Mouse (Mus musculus) G1E (cell line): ENCODE results near the gene Chmp4b. TPM values are rescaled to one million over a fixed set of nuclear protein-coding genes. Genes with fewer than 3 reads are reported as not detected.

Experiments
- ATAC-seq: 2 replicates; pipeline ENCODE4 v1.8.0; 2016; ENCODE audit warnings: mild to moderate bottlenecking; ENCODE audit not compliant: insufficient number of reproducible peaks, poor library complexity, low FRiP score, severe bottlenecking; ENCODE audit errors: extremely low read depth
- DNase-seq: peaks from one replicate; pipeline ENCODE4 v3.0.0; 2012; ENCODE audit warnings: low spot score
- H3K27me3 ChIP-seq: 2 replicates; pipeline ENCODE4 v1.6.1; 2012; ENCODE audit warnings: mild to moderate bottlenecking, low read length, inconsistent platforms; ENCODE audit not compliant: insufficient read depth
- H3K36me3 ChIP-seq: replicated peaks from 2 replicates; pipeline ENCODE3; 2012; ENCODE audit warnings: mild to moderate bottlenecking, inconsistent platforms
- H3K4me1 ChIP-seq: 2 replicates; pipeline ENCODE4 v1.6.1; 2012; ENCODE audit warnings: low read depth, low read length, inconsistent platforms, mixed read lengths; ENCODE audit not compliant: insufficient read depth
- H3K4me3 ChIP-seq: 2 replicates; pipeline ENCODE4 v1.5.1; 2012; ENCODE audit warnings: low read depth, mild to moderate bottlenecking, inconsistent platforms, low read length, moderate library complexity, mixed read lengths
- H3K9me3 ChIP-seq: replicated peaks from 2 replicates; pipeline ENCODE4 v1.6.1; 2012; ENCODE audit warnings: inconsistent platforms
- CTCF ChIP-seq: IDR thresholded peaks from 2 replicates; pipeline ENCODE4 v1.5.1; 2012; ENCODE audit warnings: low read depth, low read length, inconsistent platforms, mixed read lengths
- GATA1 ChIP-seq: IDR thresholded peaks from 2 replicates; pipeline ENCODE4 v1.6.1; 2012; ENCODE audit warnings: borderline replicate concordance, low read length, inconsistent platforms, mixed read lengths
- GATA2 ChIP-seq: IDR thresholded peaks from 2 replicates; pipeline ENCODE4 v1.6.1; 2012; ENCODE audit warnings: low read depth, low read length, inconsistent platforms, borderline replicate concordance
- POLR2AphosphoS5 ChIP-seq: IDR thresholded peaks from 2 replicates; pipeline ENCODE4 v1.6.1; 2012; ENCODE audit warnings: low read depth, low read length, inconsistent platforms; ENCODE audit not compliant: insufficient replicate concordance
- TAL1 ChIP-seq: conservative IDR thresholded peaks from 2 replicates; pipeline ENCODE4 v1.6.1; 2012; ENCODE audit warnings: low read depth, low read length, inconsistent platforms, mixed read lengths
- polyA plus RNA-seq: library from polyadenylated mRNA; stranded (reverse); fragments of >175 nt; gene quantifications from 2 replicates; pipeline ENCODE4 v1.2.3, GENCODE M21; 2012
- total RNA-seq, 2 experiments: library from RNA; stranded (forward) in 1 of 2; stranded (reverse) in 1 of 2; fragments of 200-1000 nt in 1 of 2; fragments of >200 nt in 1 of 2; fragmentation: Nextera tagmentation in 1 of 2; gene quantifications; 2 replicates each; pipeline ENCODE4 v1.2.3; 2014 to 2017

Gene Chmp4b
- total and polyA plus RNA-seq, 3 experiments = 57.9 to 110 (median 99.8) TPM

- ATAC-seq = no peak
- H3K4me3 ChIP-seq = no peak overlapping the region
- no peak for TF ChIP-seq TAL1
- peaks cover 79% of the 10 kb centered on the region for H3K36me3 ChIP-seq
- no peak for DNase-seq
- H3K9me3 ChIP-seq = no peaks in the 10 kb centered on the region
- H3K4me1 ChIP-seq = peaks cover 26% of the 10 kb centered on the region
- no peaks in the 10 kb centered on the region for H3K27me3 ChIP-seq
Observed at GRCm38 (mm10) chr2:154630531-154630930, 21.0 kb upstream of the Chmp4b start.

- ATAC-seq (no peak), DNase-seq (no peak)
- peaks cover 26% of the 10 kb centered on the region for H3K4me1 ChIP-seq
- H3K27me3 ChIP-seq = no peaks in the 10 kb centered on the region
- no peak for TF ChIP-seq GATA2
- no peak for TF ChIP-seq TAL1
- no peak for TF ChIP-seq POLR2AphosphoS5
- no peak for TF ChIP-seq GATA1
- no peak for TF ChIP-seq CTCF
- no peaks in the 10 kb centered on the region for H3K9me3 ChIP-seq
- H3K4me3 ChIP-seq = peak overlapping the region; percentile 17; the same call in 1 of the 2 replicates
- H3K36me3 ChIP-seq = peaks cover 74% of the 10 kb centered on the region
Observed at GRCm38 (mm10) chr2:154632203-154632780, 19.2 kb upstream of the Chmp4b start.

DNA sequence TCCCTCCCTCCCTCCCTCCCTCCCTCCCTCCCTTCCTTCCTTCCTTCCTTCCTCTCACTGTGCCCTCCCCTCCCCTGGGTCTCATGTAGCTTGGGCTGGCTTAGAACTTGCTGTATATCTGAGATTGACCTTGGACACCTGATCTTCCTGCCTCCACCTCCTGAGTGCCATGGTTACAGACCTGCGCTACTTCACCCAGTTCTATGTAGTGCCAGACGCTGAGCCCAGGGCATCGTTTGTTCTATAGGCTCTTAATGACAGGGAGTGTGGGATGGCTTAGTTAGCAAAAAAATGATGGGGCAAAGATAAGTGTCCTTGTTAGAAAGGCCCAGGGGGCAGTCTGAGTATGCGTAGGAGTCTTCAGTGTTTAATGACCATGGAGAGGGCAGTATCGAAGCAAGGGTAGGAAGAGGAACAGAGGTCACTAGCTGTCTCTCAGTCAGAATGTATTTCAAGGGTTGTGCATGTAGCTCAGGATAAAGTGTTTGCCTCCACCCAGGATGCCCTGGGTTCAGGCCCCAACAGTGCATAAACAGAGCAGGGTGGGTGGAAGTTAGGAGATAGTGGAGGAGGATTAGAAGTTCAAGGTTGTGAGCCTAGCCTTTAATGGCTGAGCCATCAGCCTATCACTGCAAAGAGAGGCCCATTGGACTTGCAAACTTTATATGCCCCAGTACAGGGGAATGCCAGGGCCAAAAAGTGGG is 18.3 kb upstream of the Chmp4b start:
- Histone ChIP-seq H3K36me3 (peaks cover 76% of the 10 kb centered on the region), H3K4me1 (peaks cover 26% of the 10 kb centered on the region), H3K27me3 (no peaks in the 10 kb centered on the region), H3K9me3 (peaks cover 4% of the 10 kb centered on the region), H3K4me3 (no peak overlapping the region)
- no peak for DNase-seq
- no peak for ATAC-seq
- TF ChIP-seq GATA1 (no peak), CTCF (no peak), TAL1 (no peak), POLR2AphosphoS5 (no peak), GATA2 (no peak)

GRCm38 (mm10) chr2:154633876-154634644 is 17.4 kb upstream of the Chmp4b start:
- ATAC-seq = no peak
- peaks cover 75% of the 10 kb centered on the region for H3K36me3 ChIP-seq
- H3K4me3 ChIP-seq = peak overlapping the region; percentile 6; the same call in 1 of the 2 replicates

GRCm38 (mm10) chr2:154635826-154636225 is 15.7 kb upstream of the Chmp4b start:
- Histone ChIP-seq H3K4me3 (no peak overlapping the region), H3K4me1 (peaks cover 26% of the 10 kb centered on the region), H3K27me3 (no peaks in the 10 kb centered on the region), H3K36me3 (peaks cover 73% of the 10 kb centered on the region), H3K9me3 (peaks cover 9% of the 10 kb centered on the region)
- TF ChIP-seq GATA1 (no peak), CTCF (no peak)
- ATAC-seq (no peak), DNase-seq (no peak)

More at GRCm38 (mm10) chr2:154633876-154634644, 17.4 kb upstream of the Chmp4b start:
- TF ChIP-seq GATA2 (no peak), CTCF (no peak), POLR2AphosphoS5 (no peak), TAL1 (no peak), GATA1 (no peak)
- Histone ChIP-seq H3K27me3 (no peaks in the 10 kb centered on the region), H3K9me3 (peaks cover 9% of the 10 kb centered on the region), H3K4me1 (peaks cover 26% of the 10 kb centered on the region)
- DNase-seq = no peak

DNA sequence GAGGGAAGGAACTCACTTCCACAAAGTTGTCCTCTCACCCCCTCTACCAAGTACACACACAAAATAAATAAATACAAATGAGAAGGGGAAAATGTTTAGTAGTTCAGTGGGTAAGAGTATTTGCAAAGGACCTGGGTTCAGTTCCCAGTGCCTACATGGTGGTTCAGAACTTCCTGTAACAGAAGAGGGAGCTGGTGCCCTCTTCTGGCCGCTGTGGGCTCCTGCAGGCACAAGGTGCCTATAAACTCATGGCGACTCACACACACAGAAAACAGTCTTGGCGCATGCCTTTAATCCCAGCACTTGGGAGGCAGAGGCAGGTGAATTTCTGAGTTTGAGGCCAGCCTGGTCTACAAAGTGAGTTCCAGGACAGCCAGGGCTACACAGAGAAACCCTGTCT is 13.0 kb upstream of the Chmp4b start:
- Histone ChIP-seq H3K27me3 (no peaks in the 10 kb centered on the region), H3K36me3 (peaks cover 77% of the 10 kb centered on the region), H3K4me3 (no peak overlapping the region), H3K9me3 (peaks cover 9% of the 10 kb centered on the region), H3K4me1 (peaks cover 13% of the 10 kb centered on the region)
- no peak for DNase-seq
- TF ChIP-seq GATA1 (no peak), TAL1 (no peak), GATA2 (no peak), POLR2AphosphoS5 (no peak), CTCF (no peak)
- no peak for ATAC-seq
